Mouse (Mus musculus): ENCODE measurements around the gene Cyp2b23. TPM values are rescaled to one million over a fixed set of nuclear protein-coding genes. Genes with fewer than 3 reads are reported as not detected.
"Not testable (repeated sequence)": the region's sequence is repeated elsewhere in the genome, so short reads cannot be mapped to it uniquely, and the experiment has no call there.

Cyp2b23 gene
- polyA plus RNA-seq (2012; fragmentation: generic; extraction: Trizol): not detected
- long read RNA-seq, experiment 1: 0 reads
- long read RNA-seq, experiment 2: 0 reads

GRCm38 (mm10) chr7:26686337-26686736 is at the start of gene Cyp2b23:
TSS of gene Cyp2b23 (minus strand) at chr7:26686437.
- no peak for TF ChIP-seq FOSL1 (IDR thresholded peaks at IDR 0.05; ENCODE audit: insufficient read depth, low read length, poor library complexity, severe bottlenecking)
- no peak for TF ChIP-seq CEBPB (IDR thresholded peaks at IDR 0.05; ENCODE audit: low read depth)
- no peak for TF ChIP-seq USF1 (IDR thresholded peaks at IDR 0.05; ENCODE audit: low read depth)
- no peak for TF ChIP-seq MAX (IDR thresholded peaks at IDR 0.05)
- TF ChIP-seq MYOG (IDR thresholded peaks at IDR 0.05; ENCODE audit: control insufficient read depth, extremely low read depth, insufficient read length): no peak
- no peak for TF ChIP-seq MYOD1 (IDR thresholded peaks at IDR 0.05; ENCODE audit: control insufficient read depth, insufficient read length, low read depth)
- TF ChIP-seq CTCF (IDR thresholded peaks at IDR 0.05; ENCODE audit: control insufficient read depth, insufficient read depth, insufficient read length): no peak
- Histone ChIP-seq H3ac (ENCODE audit: control insufficient read depth, insufficient read length, low read depth) (no peak within 1 kb of the TSS), H3K27me3 (ENCODE audit: control insufficient read depth, insufficient read depth, insufficient read length) (no peaks in the 10 kb centered on the region), H3K4me3 (ENCODE audit: insufficient read depth, poor library complexity, severe bottlenecking) (no peak within 1 kb of the TSS), H3K36me3 (ENCODE audit: control insufficient read depth, insufficient read depth) (no peaks in the 10 kb centered on the region), H3K79me2 (ENCODE audit: control insufficient read depth, insufficient read depth) (no peaks in the 10 kb centered on the region), H3K79me3 (ENCODE audit: low read depth) (no peaks in the 10 kb centered on the region)

DNA sequence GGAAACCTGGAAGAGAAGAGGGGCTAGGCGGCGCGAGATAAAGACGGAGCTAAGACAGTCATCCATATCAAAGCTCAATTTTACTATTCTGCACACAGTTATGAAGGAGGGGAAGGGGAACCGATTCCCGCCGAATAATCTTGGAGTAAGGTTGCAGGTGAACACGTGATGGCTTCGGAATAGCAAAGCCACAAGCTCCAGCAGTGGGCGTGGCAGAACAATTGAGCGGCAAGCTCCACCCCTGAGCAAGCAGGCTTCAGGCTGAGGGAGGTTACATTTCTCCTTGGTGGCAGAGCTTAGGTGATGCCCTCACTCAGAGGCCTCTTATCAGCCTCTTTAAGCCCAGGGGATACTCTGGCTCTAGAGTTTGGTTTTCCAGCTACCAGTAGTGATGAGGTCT is 24.8 kb upstream of the Cyp2b23 start:
- Histone ChIP-seq H3K79me2 (ENCODE audit: control insufficient read depth, insufficient read depth) (no peaks in the 10 kb centered on the region), H3K79me3 (ENCODE audit: low read depth) (no peaks in the 10 kb centered on the region), H3K4me3 (ENCODE audit: insufficient read depth, poor library complexity, severe bottlenecking) (no peak overlapping the region), H3K27me3 (ENCODE audit: control insufficient read depth, insufficient read depth, insufficient read length) (no peaks in the 10 kb centered on the region), H3K36me3 (ENCODE audit: control insufficient read depth, insufficient read depth) (no peaks in the 10 kb centered on the region), H3ac (ENCODE audit: control insufficient read depth, insufficient read length, low read depth) (no peak overlapping the region)
- no peak for TF ChIP-seq CEBPB (IDR thresholded peaks at IDR 0.05; ENCODE audit: low read depth)
- TF ChIP-seq MYOG (IDR thresholded peaks at IDR 0.05; ENCODE audit: control insufficient read depth, extremely low read depth, insufficient read length): no peak
- no peak for TF ChIP-seq USF1 (IDR thresholded peaks at IDR 0.05; ENCODE audit: low read depth)
- no peak for TF ChIP-seq MYOD1 (IDR thresholded peaks at IDR 0.05; ENCODE audit: control insufficient read depth, insufficient read length, low read depth)
- no peak for TF ChIP-seq FOSL1 (IDR thresholded peaks at IDR 0.05; ENCODE audit: insufficient read depth, low read length, poor library complexity, severe bottlenecking)
- no peak for TF ChIP-seq CTCF (IDR thresholded peaks at IDR 0.05; ENCODE audit: control insufficient read depth, insufficient read depth, insufficient read length)
- no peak for TF ChIP-seq MAX (IDR thresholded peaks at IDR 0.05)

DNA sequence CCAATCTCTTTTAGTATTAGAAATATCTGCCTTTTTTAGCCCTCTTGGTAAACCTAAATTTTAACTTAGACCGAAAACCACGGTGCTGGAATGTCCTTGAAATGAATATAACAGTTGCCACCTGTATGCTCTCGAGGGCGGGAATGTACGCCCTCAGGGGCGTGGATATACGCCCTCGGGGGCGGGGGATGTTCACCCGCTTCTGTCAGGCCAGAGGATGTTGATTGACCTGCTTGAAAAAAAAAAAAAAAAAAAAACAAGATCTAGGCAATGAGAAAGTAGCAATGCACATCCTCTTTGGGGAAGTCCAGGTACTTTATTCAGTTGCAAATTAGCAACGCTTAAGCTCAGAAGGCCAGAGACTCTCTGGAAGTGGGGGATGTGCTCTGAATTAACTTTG is 20.8 kb upstream of the Cyp2b23 start:
- H3ac ChIP-seq (ENCODE audit: control insufficient read depth, insufficient read length, low read depth): no peak overlapping the region
- H3K4me3 ChIP-seq (ENCODE audit: insufficient read depth, poor library complexity, severe bottlenecking): no peak overlapping the region
- no peaks in the 10 kb centered on the region for H3K79me2 ChIP-seq (ENCODE audit: control insufficient read depth, insufficient read depth)
- H3K36me3 ChIP-seq (ENCODE audit: control insufficient read depth, insufficient read depth): no peaks in the 10 kb centered on the region
- H3K79me3 ChIP-seq (ENCODE audit: low read depth): no peaks in the 10 kb centered on the region
- TF ChIP-seq MYOG (IDR thresholded peaks at IDR 0.05; ENCODE audit: control insufficient read depth, extremely low read depth, insufficient read length): no peak
- no peak for TF ChIP-seq MAX (IDR thresholded peaks at IDR 0.05)
- TF ChIP-seq FOSL1 (IDR thresholded peaks at IDR 0.05; ENCODE audit: insufficient read depth, low read length, poor library complexity, severe bottlenecking): no peak
- no peak for TF ChIP-seq USF1 (IDR thresholded peaks at IDR 0.05; ENCODE audit: low read depth)
- TF ChIP-seq MYOD1 (IDR thresholded peaks at IDR 0.05; ENCODE audit: control insufficient read depth, insufficient read length, low read depth): no peak
- no peak for TF ChIP-seq CEBPB (IDR thresholded peaks at IDR 0.05; ENCODE audit: low read depth)
- TF ChIP-seq CTCF (IDR thresholded peaks at IDR 0.05; ENCODE audit: control insufficient read depth, insufficient read depth, insufficient read length): no peak
- no peaks in the 10 kb centered on the region for H3K27me3 ChIP-seq (ENCODE audit: control insufficient read depth, insufficient read depth, insufficient read length)

GRCm38 (mm10) chr7:26706191-26706590 is 20.0 kb upstream of the Cyp2b23 start:
- H3K36me3 ChIP-seq (ENCODE audit: control insufficient read depth, insufficient read depth); H3K79me2 ChIP-seq (ENCODE audit: control insufficient read depth, insufficient read depth); H3K79me3 ChIP-seq (ENCODE audit: low read depth); H3K27me3 ChIP-seq (ENCODE audit: control insufficient read depth, insufficient read depth, insufficient read length); H3ac ChIP-seq (ENCODE audit: control insufficient read depth, insufficient read length, low read depth); H3K4me3 ChIP-seq (ENCODE audit: insufficient read depth, poor library complexity, severe bottlenecking): not testable (repeated sequence)

- no peaks in the 10 kb centered on the region for H3K79me2 ChIP-seq (ENCODE audit: control insufficient read depth, insufficient read depth)
- H3ac ChIP-seq (ENCODE audit: control insufficient read depth, insufficient read length, low read depth): no peak overlapping the region
- no peak for TF ChIP-seq USF1 (IDR thresholded peaks at IDR 0.05; ENCODE audit: low read depth)
- TF ChIP-seq MAX (IDR thresholded peaks at IDR 0.05): no peak
- TF ChIP-seq FOSL1 (IDR thresholded peaks at IDR 0.05; ENCODE audit: insufficient read depth, low read length, poor library complexity, severe bottlenecking): no peak
- TF ChIP-seq CTCF (IDR thresholded peaks at IDR 0.05; ENCODE audit: control insufficient read depth, insufficient read depth, insufficient read length): no peak
- TF ChIP-seq CEBPB (IDR thresholded peaks at IDR 0.05; ENCODE audit: low read depth): no peak
- TF ChIP-seq MYOG (IDR thresholded peaks at IDR 0.05; ENCODE audit: control insufficient read depth, extremely low read depth, insufficient read length): no peak
- no peak for TF ChIP-seq MYOD1 (IDR thresholded peaks at IDR 0.05; ENCODE audit: control insufficient read depth, insufficient read length, low read depth)
- no peak overlapping the region for H3K4me3 ChIP-seq (ENCODE audit: insufficient read depth, poor library complexity, severe bottlenecking)
- no peaks in the 10 kb centered on the region for H3K36me3 ChIP-seq (ENCODE audit: control insufficient read depth, insufficient read depth)
- no peaks in the 10 kb centered on the region for H3K27me3 ChIP-seq (ENCODE audit: control insufficient read depth, insufficient read depth, insufficient read length)
- H3K79me3 ChIP-seq (ENCODE audit: low read depth): no peaks in the 10 kb centered on the region
These were observed 13.9 kb upstream of the Cyp2b23 start for GRCm38 (mm10) chr7:26700151-26700550.

- Histone ChIP-seq H3K36me3 (ENCODE audit: control insufficient read depth, insufficient read depth) (no peaks in the 10 kb centered on the region), H3K4me3 (ENCODE audit: insufficient read depth, poor library complexity, severe bottlenecking) (no peak overlapping the region), H3ac (ENCODE audit: control insufficient read depth, insufficient read length, low read depth) (no peak overlapping the region), H3K79me2 (ENCODE audit: control insufficient read depth, insufficient read depth) (no peaks in the 10 kb centered on the region), H3K79me3 (ENCODE audit: low read depth) (no peaks in the 10 kb centered on the region), H3K27me3 (ENCODE audit: control insufficient read depth, insufficient read depth, insufficient read length) (no peaks in the 10 kb centered on the region)
- no peak for TF ChIP-seq MYOG (IDR thresholded peaks at IDR 0.05; ENCODE audit: control insufficient read depth, extremely low read depth, insufficient read length)
- no peak for TF ChIP-seq USF1 (IDR thresholded peaks at IDR 0.05; ENCODE audit: low read depth)
- TF ChIP-seq FOSL1 (IDR thresholded peaks at IDR 0.05; ENCODE audit: insufficient read depth, low read length, poor library complexity, severe bottlenecking): no peak
- no peak for TF ChIP-seq CEBPB (IDR thresholded peaks at IDR 0.05; ENCODE audit: low read depth)
These were observed 524 bp downstream of the Cyp2b23 start for GRCm38 (mm10) chr7:26685713-26686112.

GRCm38 (mm10) chr7:26667466-26667865 is 18.8 kb downstream of the Cyp2b23 start:
- not testable (repeated sequence) for H3K4me3 ChIP-seq (ENCODE audit: insufficient read depth, poor library complexity, severe bottlenecking); H3K27me3 ChIP-seq (ENCODE audit: control insufficient read depth, insufficient read depth, insufficient read length); H3ac ChIP-seq (ENCODE audit: control insufficient read depth, insufficient read length, low read depth); H3K79me3 ChIP-seq (ENCODE audit: low read depth); H3K79me2 ChIP-seq (ENCODE audit: control insufficient read depth, insufficient read depth); H3K36me3 ChIP-seq (ENCODE audit: control insufficient read depth, insufficient read depth)
